Mouse (Mus musculus) ES-Bruce4 (cell line): ENCODE measurements at regions not wholly inside any gene's neighbourhood (a gene's known extent, or its start where the extent isn't known, plus 50 kb on each side); places are given as distances from the start of the nearest gene placed in this dataset.

Experiments
- H3K27ac ChIP-seq: 2 replicates; pipeline ENCODE4 v1.5.1; 2012; ENCODE audit warnings: low read length, inconsistent platforms; ENCODE audit not compliant: insufficient read depth
- H3K27me3 ChIP-seq: 2 replicates; pipeline ENCODE4 v1.6.1; 2012; ENCODE audit warnings: mild to moderate bottlenecking, low read length, inconsistent platforms; ENCODE audit not compliant: control insufficient read depth, poor library complexity, insufficient read depth, severe bottlenecking
- H3K36me3 ChIP-seq: 2 replicates; pipeline ENCODE4 v1.6.1; 2012; ENCODE audit warnings: inconsistent platforms, mild to moderate bottlenecking, low read length, moderate library complexity; ENCODE audit not compliant: control insufficient read depth, poor library complexity, insufficient read depth, severe bottlenecking
- H3K4me1 ChIP-seq: one replicate; pipeline ENCODE4 v1.8.1; 2011; ENCODE audit warnings: low read length; ENCODE audit not compliant: control insufficient read depth, insufficient read depth
- H3K4me3 ChIP-seq: 2 replicates; pipeline ENCODE4 v1.5.1; 2011; ENCODE audit warnings: low read depth, mild to moderate bottlenecking, low read length
- H3K9ac ChIP-seq: 2 replicates; pipeline ENCODE4 v1.6.1; 2012; ENCODE audit warnings: low read depth, mild to moderate bottlenecking, inconsistent platforms; ENCODE audit not compliant: poor library complexity, severe bottlenecking
- H3K9me3 ChIP-seq: replicated peaks from 2 replicates; pipeline ENCODE4 v1.6.1; 2012; ENCODE audit warnings: mild to moderate bottlenecking, low read length, inconsistent platforms; ENCODE audit not compliant: control insufficient read depth, poor library complexity, insufficient read depth, severe bottlenecking
- CTCF ChIP-seq: IDR thresholded peaks from one replicate; pipeline ENCODE4 v1.8.1; 2011; ENCODE audit warnings: low read depth, low read length
- EP300 ChIP-seq: IDR thresholded peaks from 2 replicates; pipeline ENCODE4 v1.6.1; 2011; ENCODE audit warnings: low read depth, low read length; ENCODE audit not compliant: insufficient read depth
- POLR2A ChIP-seq: IDR thresholded peaks from one replicate; pipeline ENCODE4 v1.8.1; 2011; ENCODE audit warnings: low read length; ENCODE audit not compliant: insufficient read depth

DNA sequence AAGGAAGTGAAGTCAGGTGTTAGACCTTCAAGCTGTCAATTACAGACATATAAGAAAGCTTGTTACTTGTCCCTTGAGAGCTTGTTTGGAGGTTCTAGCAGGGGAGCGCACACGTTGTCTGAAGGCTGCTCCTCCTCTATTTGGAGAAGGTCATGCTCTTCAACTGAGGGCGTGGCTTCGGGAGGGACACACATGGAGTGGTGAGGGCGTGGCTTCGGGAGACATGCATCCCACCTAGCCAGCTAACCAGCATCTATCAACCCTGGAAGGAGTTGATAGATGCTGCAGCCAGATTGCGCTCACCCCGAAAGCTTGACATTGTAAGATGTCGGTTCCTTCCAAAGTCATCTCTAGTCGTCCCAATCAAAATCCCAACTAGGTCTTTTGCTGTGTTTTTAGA lies 94.9 kb upstream of the Mylip start:
- no peaks in the 10 kb centered on the region for H3K27me3 ChIP-seq
- no peak overlapping the region for H3K27ac ChIP-seq
- H3K36me3 ChIP-seq, result no peaks in the 10 kb centered on the region
- H3K4me3 ChIP-seq, result no peak overlapping the region
- H3K4me1 ChIP-seq, result no peaks in the 10 kb centered on the region
- H3K9ac ChIP-seq, result no peak overlapping the region
- TF ChIP-seq EP300, result no peak
- TF ChIP-seq CTCF, result no peak
- TF ChIP-seq POLR2A, result no peak
- 0 out of 2 replicates have a peak, but pooled peaks cover 7% of the 10 kb centered on the region for H3K9me3 ChIP-seq

DNA sequence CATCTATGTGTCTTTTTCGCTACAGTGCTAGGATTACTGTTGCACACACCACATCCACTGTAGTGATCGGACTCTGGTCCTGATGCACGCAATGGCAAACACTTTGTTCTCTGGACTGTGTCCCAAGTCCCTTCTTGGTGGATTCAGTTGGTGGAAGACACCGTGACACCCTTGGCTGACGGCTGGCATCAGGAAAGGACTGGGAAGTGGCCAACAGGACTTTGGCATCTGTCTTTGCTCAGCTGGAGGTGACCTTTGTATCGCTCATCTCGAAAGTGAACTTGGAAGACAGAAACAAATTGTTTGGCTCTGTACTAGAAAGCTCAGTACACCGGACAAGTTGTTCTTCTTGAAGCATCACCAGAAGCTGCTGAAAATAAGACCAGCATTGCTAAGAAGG lies 88.9 kb upstream of the Mylip start:
- H3K27me3 ChIP-seq, result no peaks in the 10 kb centered on the region
- H3K36me3 ChIP-seq, result no peaks in the 10 kb centered on the region
- H3K9me3 ChIP-seq, result 0 out of 2 replicates have a peak, but pooled peaks cover 7% of the 10 kb centered on the region
- H3K4me1 ChIP-seq, result no peaks in the 10 kb centered on the region
- no peak overlapping the region for H3K4me3 ChIP-seq
- TF ChIP-seq CTCF, result no peak
- no peak for TF ChIP-seq POLR2A
- TF ChIP-seq EP300, result no peak
- H3K9ac ChIP-seq, result no peak overlapping the region
- no peak overlapping the region for H3K27ac ChIP-seq

- Histone ChIP-seq H3K36me3 (no peaks in the 10 kb centered on the region), H3K9ac (no peak overlapping the region), H3K4me1 (no peaks in the 10 kb centered on the region), H3K27me3 (no peaks in the 10 kb centered on the region), H3K4me3 (no peak overlapping the region), H3K27ac (no peak overlapping the region), H3K9me3 (0 out of 2 replicates have a peak, but pooled peaks cover 7% of the 10 kb centered on the region)
- TF ChIP-seq POLR2A, result no peak
- TF ChIP-seq EP300, result no peak
- no peak for TF ChIP-seq CTCF
These were observed 88.2 kb upstream of the Mylip start for GRCm38 (mm10) chr13:45301191-45301905.

DNA sequence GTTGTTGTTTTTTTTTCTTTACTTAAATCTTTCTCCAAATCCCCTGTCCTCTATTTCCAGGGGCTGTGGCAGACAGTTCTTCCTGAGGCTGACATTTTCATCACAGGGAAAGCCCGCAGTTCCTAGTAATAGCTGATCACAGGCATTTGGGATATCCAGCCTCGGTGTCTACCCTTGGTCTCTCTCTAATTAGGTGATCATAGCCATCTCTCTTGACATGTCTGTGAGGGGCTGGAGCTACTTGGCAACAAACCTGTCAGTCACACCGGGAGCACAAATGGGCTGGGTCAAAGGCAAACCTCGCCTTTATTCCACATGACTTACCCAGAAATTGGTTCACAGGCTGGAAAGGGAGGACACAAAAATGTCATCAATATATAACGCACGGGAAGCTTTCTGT lies 86.7 kb upstream of the Mylip start:
- H3K27ac ChIP-seq, result no peak overlapping the region
- TF ChIP-seq EP300 (no peak), CTCF (no peak), POLR2A (no peak)
- no peak overlapping the region for H3K4me3 ChIP-seq
- H3K36me3 ChIP-seq, result no peaks in the 10 kb centered on the region
- H3K4me1 ChIP-seq, result peaks cover 2% of the 10 kb centered on the region
- 0 out of 2 replicates have a peak, but pooled peaks cover 5% of the 10 kb centered on the region for H3K9me3 ChIP-seq
- no peak overlapping the region for H3K9ac ChIP-seq
- no peaks in the 10 kb centered on the region for H3K27me3 ChIP-seq

DNA sequence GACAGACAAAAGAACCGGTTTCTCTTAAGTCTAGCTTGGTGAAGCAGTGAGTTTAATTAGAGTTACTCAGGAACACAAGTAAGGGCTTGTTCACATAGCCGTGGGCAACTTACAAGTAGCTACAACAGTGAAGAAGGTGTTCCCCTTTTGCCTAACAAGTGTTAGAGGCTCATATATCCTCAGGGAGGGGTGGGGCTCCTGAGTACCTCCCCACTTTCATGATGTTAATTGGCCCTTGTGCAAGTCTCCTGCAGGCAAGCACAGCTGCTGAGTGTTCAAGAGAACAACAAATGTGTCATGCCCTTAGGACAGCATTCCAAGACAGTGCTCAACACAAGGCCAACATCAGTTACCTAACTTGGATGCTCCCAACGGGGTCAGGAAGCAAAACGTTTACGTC lies 83.4 kb upstream of the Mylip start:
- Histone ChIP-seq H3K27ac (peak overlapping the region; percentile 83), H3K27me3 (no peaks in the 10 kb centered on the region), H3K4me3 (no peak overlapping the region), H3K36me3 (no peaks in the 10 kb centered on the region), H3K9ac (no peak overlapping the region), H3K9me3 (no peaks in the 10 kb centered on the region), H3K4me1 (peaks cover 2% of the 10 kb centered on the region)
- TF ChIP-seq EP300 (peak; percentile 97), CTCF (no peak)

DNA sequence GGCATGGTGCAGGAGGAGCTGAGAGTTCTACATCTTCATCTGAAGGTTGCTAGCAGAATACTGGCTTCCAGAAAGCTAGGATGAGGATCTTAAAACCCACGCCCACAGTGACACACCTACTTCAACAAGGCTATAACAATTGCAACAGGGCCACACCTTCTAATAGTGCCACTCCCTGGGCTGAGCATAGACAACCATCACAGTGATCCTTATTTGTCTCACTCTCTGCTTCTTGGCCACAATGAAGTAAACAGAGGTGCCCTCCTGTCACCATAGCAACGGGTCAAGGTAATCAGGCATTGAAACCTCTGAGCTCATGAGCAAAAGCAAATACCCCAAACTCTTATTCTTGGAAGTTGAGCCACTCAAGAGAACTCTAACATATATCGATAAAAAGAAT lies 82.3 kb upstream of the Mylip start:
- H3K4me3 ChIP-seq, result no peak overlapping the region
- no peaks in the 10 kb centered on the region for H3K36me3 ChIP-seq
- TF ChIP-seq EP300, result no peak
- no peak for TF ChIP-seq POLR2A
- TF ChIP-seq CTCF, result no peak
- no peaks in the 10 kb centered on the region for H3K9me3 ChIP-seq
- H3K4me1 ChIP-seq, result peaks cover 2% of the 10 kb centered on the region
- no peak overlapping the region for H3K9ac ChIP-seq
- peak overlapping the region; percentile 57 for H3K27ac ChIP-seq
- no peaks in the 10 kb centered on the region for H3K27me3 ChIP-seq
